Mouse (Mus musculus) liver, adult 2 months (tissue): ENCODE measurements at regions not wholly inside any gene's neighbourhood (a gene's known extent, or its start where the extent isn't known, plus 50 kb on each side); places are given as distances from the start of the nearest gene placed in this dataset.

Source experiments
- DNase-seq: peaks from one replicate; pipeline ENCODE4 v3.0.0-alpha.2; 2011; ENCODE audit warnings: low read depth, low spot score; ENCODE audit errors: extremely low read depth
- H3K27ac ChIP-seq: fragments of 200-500 bp; replicated peaks from 2 replicates; pipeline ENCODE4 v1.5.1; 2012; ENCODE audit warnings: low read depth, mild to moderate bottlenecking, control low read depth, inconsistent platforms, low read length; ENCODE audit not compliant: insufficient read depth
- H3K27me3 ChIP-seq: fragments of 200-500 bp; 2 replicates; pipeline ENCODE4 v1.6.1; 2012; ENCODE audit warnings: mild to moderate bottlenecking, moderate library complexity, low read length, inconsistent platforms; ENCODE audit not compliant: control insufficient read depth, insufficient read depth
- H3K36me3 ChIP-seq: fragments of 200-500 bp; 2 replicates; pipeline ENCODE4 v1.6.1; 2012; ENCODE audit warnings: low read length, inconsistent platforms; ENCODE audit not compliant: control insufficient read depth, insufficient read depth
- H3K4me1 ChIP-seq: fragments of 200-500 bp; 2 replicates; pipeline ENCODE4 v1.6.1; 2011; ENCODE audit warnings: low read length; ENCODE audit not compliant: control insufficient read depth, insufficient read depth
- H3K4me3 ChIP-seq: fragments of 200-500 bp; 2 replicates; pipeline ENCODE4 v1.5.1; 2011; ENCODE audit warnings: low read depth, mild to moderate bottlenecking, control low read depth, low read length, moderate library complexity; ENCODE audit not compliant: insufficient read depth
- H3K79me2 ChIP-seq: fragments of 200-500 bp; 2 replicates; pipeline ENCODE4 v1.6.1; 2012; ENCODE audit warnings: inconsistent platforms, mild to moderate bottlenecking, low read length, moderate library complexity; ENCODE audit not compliant: control insufficient read depth, insufficient read depth
- H3K9ac ChIP-seq: fragments of 200-500 bp; 2 replicates; pipeline ENCODE4 v1.6.1; 2012; ENCODE audit warnings: low read depth, mild to moderate bottlenecking, control low read depth, inconsistent platforms, low read length
- CTCF ChIP-seq: fragments of 200-500 bp; IDR thresholded peaks from 2 replicates; pipeline ENCODE4 v1.5.1; 2011; ENCODE audit warnings: low read depth, low read length, control low read depth
- POLR2A ChIP-seq: fragments of 200-500 bp; IDR thresholded peaks from 2 replicates; pipeline ENCODE4 v1.6.1; 2011; ENCODE audit warnings: low read length, control low read depth; ENCODE audit not compliant: insufficient read depth; ENCODE audit errors: extremely low read depth
- WGBS: fragments of 180-500 bp; shearing (Covaris S2); methylation state at CpG from one replicate; pipeline ENCODE4 v1.1.7; 2018; 5-methylcytosine and 5-hydroxymethylcytosine counted together

DNA sequence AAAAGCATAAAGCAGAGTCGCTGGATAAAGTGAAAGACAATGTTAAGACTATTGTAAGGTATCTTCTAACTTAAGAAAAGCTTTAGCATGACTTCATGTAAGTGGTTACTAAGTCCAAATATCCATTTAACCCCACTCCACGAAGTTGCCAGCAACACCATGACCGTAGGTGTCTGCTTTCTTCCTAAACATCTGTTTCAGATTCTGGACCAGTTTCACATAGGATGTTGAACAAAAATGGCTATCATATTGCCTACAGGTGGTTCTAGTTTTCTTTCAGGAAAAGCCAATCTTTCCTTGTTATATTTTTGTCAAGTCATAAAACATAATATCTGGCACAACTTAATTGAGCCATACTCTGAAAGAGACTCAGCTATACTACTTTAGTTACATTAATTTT is 78.7 kb upstream of the Slc5a7 start:
- 55% methylated on average over 3 of the region's 3 CpGs for WGBS

DNA sequence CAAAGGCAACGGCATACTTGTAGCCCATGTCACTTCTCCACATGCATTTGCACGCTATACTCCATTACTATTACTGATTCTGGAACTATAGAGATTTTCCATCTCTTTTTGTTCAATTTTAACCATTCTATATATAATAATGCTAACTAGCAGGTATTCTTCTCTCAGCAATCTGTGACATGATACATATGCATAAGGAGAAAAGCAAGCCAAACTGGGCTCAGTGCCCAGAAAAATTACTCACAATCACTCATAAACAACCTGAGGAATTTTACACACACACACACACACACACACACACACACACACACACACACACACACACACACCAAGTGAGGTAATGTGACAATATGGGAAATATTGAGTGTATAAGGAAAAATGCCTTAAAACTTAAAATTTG is 69.8 kb upstream of the Slc5a7 start:
- no peak for DNase-seq
- H3K79me2 ChIP-seq = no peaks in the 10 kb centered on the region

More for the DNA sequence above, 78.7 kb upstream of the Slc5a7 start:
- Histone ChIP-seq H3K79me2 (no peaks in the 10 kb centered on the region), H3K36me3 (no peaks in the 10 kb centered on the region), H3K27ac (no peak overlapping the region), H3K4me1 (no peaks in the 10 kb centered on the region), H3K4me3 (no peak overlapping the region), H3K27me3 (no peaks in the 10 kb centered on the region), H3K9ac (no peak overlapping the region)
- TF ChIP-seq CTCF = no peak
- TF ChIP-seq POLR2A = no peak
- no peak for DNase-seq

DNA sequence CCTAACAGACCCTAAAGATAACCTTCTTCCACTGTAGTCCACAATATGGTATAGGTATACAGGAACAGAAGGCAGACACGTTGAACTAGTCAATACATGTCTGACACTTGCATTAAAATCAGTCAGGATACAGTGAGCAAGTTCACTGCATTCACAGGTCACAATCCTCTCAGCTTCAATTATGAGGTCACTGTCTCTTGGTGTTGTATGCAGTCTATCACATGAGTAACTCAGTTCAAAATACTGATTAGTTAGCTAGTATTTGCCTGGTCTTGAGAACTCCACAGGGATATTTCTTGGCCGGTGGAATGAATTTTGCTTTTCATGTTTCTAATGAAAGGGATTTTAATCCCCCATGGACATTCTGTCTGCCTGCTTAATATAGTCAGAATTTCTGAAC is 69.1 kb upstream of the Slc5a7 start:
- DNase-seq = no peak
- H3K27ac ChIP-seq = no peak overlapping the region
- 49% methylated on average over 2 of the region's 2 CpGs for WGBS
- H3K36me3 ChIP-seq = no peaks in the 10 kb centered on the region
- TF ChIP-seq POLR2A (no peak), CTCF (no peak)
- H3K27me3 ChIP-seq = no peaks in the 10 kb centered on the region
- no peak overlapping the region for H3K9ac ChIP-seq
- H3K4me1 ChIP-seq = no peaks in the 10 kb centered on the region
- H3K79me2 ChIP-seq = no peaks in the 10 kb centered on the region
- no peak overlapping the region for H3K4me3 ChIP-seq

More for the DNA sequence above, 69.8 kb upstream of the Slc5a7 start:
- Histone ChIP-seq H3K9ac (no peak overlapping the region), H3K36me3 (no peaks in the 10 kb centered on the region), H3K4me1 (no peaks in the 10 kb centered on the region), H3K27ac (no peak overlapping the region), H3K4me3 (no peak overlapping the region), H3K27me3 (no peaks in the 10 kb centered on the region)
- 88% methylated on average over 2 of the region's 2 CpGs for WGBS
- no peak for TF ChIP-seq POLR2A
- no peak for TF ChIP-seq CTCF

DNA sequence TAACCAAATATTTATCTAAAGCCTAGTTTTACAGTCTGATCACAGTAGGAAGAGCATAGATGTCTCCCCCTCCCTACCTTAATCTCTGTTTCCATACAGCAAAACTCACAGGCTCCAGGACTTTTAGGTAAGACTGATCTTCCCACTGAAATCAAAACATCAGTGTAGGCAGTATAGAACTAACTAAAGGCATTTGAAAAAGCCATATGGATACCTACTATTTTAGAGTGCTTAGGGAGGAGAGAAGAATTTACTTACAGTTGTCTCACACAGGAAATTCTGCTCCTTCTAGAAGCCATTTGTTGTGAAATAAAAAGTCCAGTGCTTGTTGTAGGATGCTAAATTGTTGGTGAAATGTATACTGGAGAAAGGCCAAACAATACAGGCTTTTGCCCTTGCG is 64.2 kb upstream of the Slc5a7 start:
- WGBS = 88% methylated on average over 1 of the region's 1 CpGs
- Histone ChIP-seq H3K27ac (no peak overlapping the region), H3K27me3 (no peaks in the 10 kb centered on the region), H3K36me3 (no peaks in the 10 kb centered on the region), H3K79me2 (no peaks in the 10 kb centered on the region), H3K4me3 (no peak overlapping the region), H3K9ac (no peak overlapping the region), H3K4me1 (no peaks in the 10 kb centered on the region)
- DNase-seq = no peak
- TF ChIP-seq POLR2A (no peak), CTCF (no peak)

DNA sequence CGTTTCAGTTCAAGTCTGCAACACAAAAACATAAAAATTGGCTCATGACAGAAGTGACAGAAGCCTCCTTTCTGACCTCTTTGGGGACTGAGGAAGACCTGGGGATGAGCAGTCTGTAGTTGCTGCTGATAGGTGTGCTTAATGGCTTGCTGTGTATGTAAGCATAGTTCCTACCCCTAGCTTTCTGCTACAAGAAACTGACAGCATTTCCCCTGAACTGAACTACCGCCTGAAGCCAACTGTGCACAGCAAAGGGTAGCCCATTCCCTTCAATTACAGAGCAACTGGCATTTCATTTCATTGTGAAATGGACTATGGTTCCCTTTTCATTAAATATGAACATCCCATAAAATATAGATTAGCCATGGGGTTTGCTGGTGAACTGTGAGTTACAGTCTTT is 54.2 kb upstream of the Slc5a7 start:
- WGBS = 72% methylated on average over 2 of the region's 2 CpGs
- H3K27me3 ChIP-seq = no peaks in the 10 kb centered on the region
- no peaks in the 10 kb centered on the region for H3K4me1 ChIP-seq
- no peak overlapping the region for H3K9ac ChIP-seq
- no peak overlapping the region for H3K27ac ChIP-seq
- no peaks in the 10 kb centered on the region for H3K79me2 ChIP-seq
- H3K36me3 ChIP-seq = no peaks in the 10 kb centered on the region
- no peak overlapping the region for H3K4me3 ChIP-seq
- DNase-seq = no peak
- TF ChIP-seq CTCF (no peak), POLR2A (no peak)

DNA sequence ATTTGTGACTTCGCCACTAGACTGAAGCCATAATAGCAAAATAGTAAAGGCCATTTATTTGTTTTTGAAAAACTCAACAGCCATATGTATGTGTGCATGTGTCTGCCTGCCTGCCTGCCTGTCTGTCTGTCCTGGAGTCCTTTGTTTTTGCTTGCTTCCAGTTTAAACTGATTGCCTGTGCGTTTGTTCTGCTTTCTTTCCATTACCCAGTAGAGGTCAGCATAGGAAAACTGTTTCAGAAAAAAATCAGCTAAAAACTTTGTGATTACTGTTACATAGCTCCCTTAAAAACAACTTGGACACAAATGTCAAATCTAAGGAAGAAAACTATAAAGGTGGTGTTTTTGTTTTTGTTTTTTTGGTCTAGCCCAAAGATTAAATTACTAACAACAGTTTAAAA is 52.0 kb upstream of the Slc5a7 start:
- no peak for TF ChIP-seq POLR2A
- TF ChIP-seq CTCF = no peak
- Histone ChIP-seq H3K36me3 (no peaks in the 10 kb centered on the region), H3K27ac (no peak overlapping the region), H3K79me2 (no peaks in the 10 kb centered on the region), H3K27me3 (no peaks in the 10 kb centered on the region), H3K4me1 (no peaks in the 10 kb centered on the region), H3K4me3 (no peak overlapping the region), H3K9ac (no peak overlapping the region)
- no peak for DNase-seq
- 40% methylated on average over 2 of the region's 2 CpGs for WGBS
